Mouse (Mus musculus): ENCODE results near the gene Sart3. TPM values are rescaled to one million over a fixed set of nuclear protein-coding genes. Genes with fewer than 3 reads are reported as not detected.
"Not testable (repeated sequence)": the region's sequence is repeated elsewhere in the genome, so short reads cannot be mapped to it uniquely, and the experiment has no call there.

Sart3 gene
- total and polyA plus RNA-seq, 2 experiments from 2014 or later, result 28.5 to 54.0 TPM

GRCm38 (mm10) chr5:113781875-113782274, 9.6 kb upstream of the Sart3 start:
- Histone ChIP-seq H3K27me3 (ENCODE audit: insufficient read depth, low read length) (no peaks in the 10 kb centered on the region; the same call in 1 of the 2 replicates), H3K27ac (ENCODE audit: low read depth, low read length) (no peak overlapping the region), H3K4me3 (ENCODE audit: low read depth, low read length) (no peak overlapping the region), H3K4me1 (ENCODE audit: insufficient read depth) (no peaks in the 10 kb centered on the region), H3K4me2 (ENCODE audit: low read depth) (no peak overlapping the region), H3K9ac (no peak overlapping the region), H3K9me3 (ENCODE audit: low read length) (no peaks in the 10 kb centered on the region), H3K36me3 (ENCODE audit: insufficient read depth) (peaks cover 4% of the 10 kb centered on the region)
- no peak for DNase-seq
- ATAC-seq, result no peak
- no peak for TF ChIP-seq CTCF (IDR thresholded peaks at IDR 0.05; ENCODE audit: low read depth)
- whole genome bisulfite sequencing, result 80% methylated on average over 7 of the region's 7 CpGs

GRCm38 (mm10) chr5:113781254-113781653, 8.9 kb upstream of the Sart3 start:
- WGBS, result 85% methylated on average over 7 of the region's 7 CpGs
- TF ChIP-seq CTCF (IDR thresholded peaks at IDR 0.05; ENCODE audit: low read depth), result no peak
- Histone ChIP-seq H3K4me2 (ENCODE audit: low read depth) (no peak overlapping the region), H3K36me3 (ENCODE audit: insufficient read depth) (peaks cover 10% of the 10 kb centered on the region), H3K9ac (no peak overlapping the region), H3K4me3 (ENCODE audit: low read depth, low read length) (no peak overlapping the region), H3K27me3 (ENCODE audit: insufficient read depth, low read length) (no peaks in the 10 kb centered on the region; the same call in 1 of the 2 replicates), H3K27ac (ENCODE audit: low read depth, low read length) (no peak overlapping the region), H3K9me3 (ENCODE audit: low read length) (no peaks in the 10 kb centered on the region), H3K4me1 (ENCODE audit: insufficient read depth) (no peaks in the 10 kb centered on the region)
- DNase-seq (no peak), ATAC-seq (no peak)

GRCm38 (mm10) chr5:113780763-113781162, 8.5 kb upstream of the Sart3 start:
- H3K4me1 ChIP-seq (ENCODE audit: insufficient read depth), result no peaks in the 10 kb centered on the region
- H3K4me3 ChIP-seq (ENCODE audit: low read depth, low read length), result no peak overlapping the region
- no peaks in the 10 kb centered on the region; the same call in 1 of the 2 replicates for H3K27me3 ChIP-seq (ENCODE audit: insufficient read depth, low read length)
- no peak overlapping the region for H3K4me2 ChIP-seq (ENCODE audit: low read depth)
- H3K36me3 ChIP-seq (ENCODE audit: insufficient read depth), result peaks cover 15% of the 10 kb centered on the region
- H3K9me3 ChIP-seq (ENCODE audit: low read length), result no peaks in the 10 kb centered on the region
- H3K9ac ChIP-seq, result no peak overlapping the region
- H3K27ac ChIP-seq (ENCODE audit: low read depth, low read length), result no peak overlapping the region
- WGBS, result 90% methylated on average over 5 of the region's 5 CpGs
- ATAC-seq (no peak), DNase-seq (no peak)
- no peak for TF ChIP-seq CTCF (IDR thresholded peaks at IDR 0.05; ENCODE audit: low read depth)

- WGBS, result 99% methylated on average over 3 of the region's 3 CpGs
Measured at GRCm38 (mm10) chr5:113780082-113780752, 7.9 kb upstream of the Sart3 start.

GRCm38 (mm10) chr5:113779569-113779968, 7.3 kb upstream of the Sart3 start:
- peaks cover 26% of the 10 kb centered on the region for H3K36me3 ChIP-seq (ENCODE audit: insufficient read depth)
- 81% methylated on average over 5 of the region's 5 CpGs for WGBS
- H3K4me2 ChIP-seq (ENCODE audit: low read depth), result no peak overlapping the region
- no peak for DNase-seq
- H3K9ac ChIP-seq, result no peak overlapping the region
- TF ChIP-seq CTCF (IDR thresholded peaks at IDR 0.05; ENCODE audit: low read depth), result no peak
- H3K4me3 ChIP-seq (ENCODE audit: low read depth, low read length), result no peak overlapping the region
- no peaks in the 10 kb centered on the region for H3K4me1 ChIP-seq (ENCODE audit: insufficient read depth)
- no peak for ATAC-seq
- no peak overlapping the region for H3K27ac ChIP-seq (ENCODE audit: low read depth, low read length)
- H3K9me3 ChIP-seq (ENCODE audit: low read length), result no peaks in the 10 kb centered on the region
- H3K27me3 ChIP-seq (ENCODE audit: insufficient read depth, low read length), result no peaks in the 10 kb centered on the region; the same call in 1 of the 2 replicates

More at GRCm38 (mm10) chr5:113780082-113780752, 7.9 kb upstream of the Sart3 start:
- Histone ChIP-seq H3K4me3 (ENCODE audit: low read depth, low read length) (no peak overlapping the region), H3K27ac (ENCODE audit: low read depth, low read length) (no peak overlapping the region), H3K27me3 (ENCODE audit: insufficient read depth, low read length) (no peaks in the 10 kb centered on the region; the same call in 1 of the 2 replicates), H3K36me3 (ENCODE audit: insufficient read depth) (peaks cover 20% of the 10 kb centered on the region), H3K9ac (no peak overlapping the region), H3K4me2 (ENCODE audit: low read depth) (no peak overlapping the region), H3K4me1 (ENCODE audit: insufficient read depth) (no peaks in the 10 kb centered on the region), H3K9me3 (ENCODE audit: low read length) (no peaks in the 10 kb centered on the region)
- no peak for DNase-seq
- TF ChIP-seq CTCF (IDR thresholded peaks at IDR 0.05; ENCODE audit: low read depth), result no peak
- ATAC-seq, result peak; percentile 20; the same call in 1 of the 2 replicates

GRCm38 (mm10) chr5:113777728-113778127, 5.4 kb upstream of the Sart3 start:
- peaks cover 28% of the 10 kb centered on the region for H3K36me3 ChIP-seq (ENCODE audit: insufficient read depth)
- 88% methylated on average over 8 of the region's 8 CpGs for WGBS
- H3K4me2 ChIP-seq (ENCODE audit: low read depth); H3K4me3 ChIP-seq (ENCODE audit: low read depth, low read length); ATAC-seq; DNase-seq; H3K4me1 ChIP-seq (ENCODE audit: insufficient read depth); H3K27me3 ChIP-seq (ENCODE audit: insufficient read depth, low read length); H3K9me3 ChIP-seq (ENCODE audit: low read length); H3K9ac ChIP-seq; H3K27ac ChIP-seq (ENCODE audit: low read depth, low read length): not testable (repeated sequence)

- Histone ChIP-seq H3K9ac (no peak overlapping the region), H3K27ac (ENCODE audit: low read depth, low read length) (no peak overlapping the region), H3K27me3 (ENCODE audit: insufficient read depth, low read length) (no peaks in the 10 kb centered on the region), H3K4me3 (ENCODE audit: low read depth, low read length) (no peak overlapping the region), H3K4me1 (ENCODE audit: insufficient read depth) (no peaks in the 10 kb centered on the region), H3K9me3 (ENCODE audit: low read length) (no peaks in the 10 kb centered on the region), H3K4me2 (ENCODE audit: low read depth) (no peak overlapping the region), H3K36me3 (ENCODE audit: insufficient read depth) (peaks cover 28% of the 10 kb centered on the region)
- DNase-seq (no peak), ATAC-seq (no peak)
- TF ChIP-seq CTCF (IDR thresholded peaks at IDR 0.05; ENCODE audit: low read depth), result no peak
- 90% methylated on average over 8 of the region's 8 CpGs for WGBS
Measured at GRCm38 (mm10) chr5:113776896-113777226, 4.6 kb upstream of the Sart3 start.

All from forebrain, postnatal 0 days (tissue).